Mouse (Mus musculus): ENCODE data around the gene Faah. TPM values are rescaled to one million over a fixed set of nuclear protein-coding genes. Genes with fewer than 3 reads are reported as not detected.

The Faah gene
- 1 to 10 TPM; 1.2 to 2.1 TPM for total RNA-seq (2023)

GRCm38 (mm10) chr4:116017902-116018746, at the start of gene Faah:
Gene Faah (minus strand): TSS chr4:116017926.

GRCm38 (mm10) chr4:116053399-116053961, 35.8 kb upstream of the Faah start, which contains the start of gene Nsun4:
Gene Nsun4 (minus strand): TSS chr4:116053876.

GRCm38 (mm10) chr4:115939295-115940102, 78.2 kb downstream of the Faah start, which contains the start of gene Dmbx1:
Gene Dmbx1 (minus strand): TSS chr4:115939926.

Other genes with a start within 250 kb of the Faah start
- not detected for gene Tex38, start 236.9 kb downstream of the Faah start, total RNA-seq (2023)
- 10 to 100 TPM in 1 of 2 experiments, 1 to 10 TPM in 1; 6.2 to 10.2 TPM for gene Atpaf1, start 233.1 kb downstream of the Faah start, total RNA-seq (2023)
- gene Mob3c, start 189.8 kb downstream of the Faah start, total RNA-seq (2023), result 10 to 100 TPM; 26.3 to 37.9 TPM
- gene Mknk1, start 178.7 kb downstream of the Faah start, total RNA-seq (2023), result 100 to 1,000 TPM; 145 to 156 TPM
- gene Kncn, start 133.5 kb downstream of the Faah start, total RNA-seq (2023), result 1 to 10 TPM in 1 of 2 experiments, under 1 TPM in 1; 0.55 to 1.4 TPM
- not detected for gene 6430628N08Rik, start 127.3 kb downstream of the Faah start, total RNA-seq (2023)
- not detected for gene Dmbx1, start 78.0 kb downstream of the Faah start, total RNA-seq (2023)
- 10 to 100 TPM; 21.4 to 23.2 TPM for gene Nsun4, start 36.0 kb upstream of the Faah start, total RNA-seq (2023)
- 100 to 1,000 TPM; 261 to 279 TPM for gene Uqcrh, start 57.1 kb upstream of the Faah start, total RNA-seq (2023)
- 10 to 100 TPM; 28.3 to 35.8 TPM for gene Lrrc41, start 57.3 kb upstream of the Faah start, total RNA-seq (2023)
- 1 to 10 TPM in 1 of 2 experiments, under 1 TPM in 1; 0.84 to 1.1 TPM for gene Rad54l, start 105.8 kb upstream of the Faah start, total RNA-seq (2023)
- 10 to 100 TPM; 17.7 to 19.9 TPM for gene Pomgnt1, start 105.9 kb upstream of the Faah start, total RNA-seq (2023)
- under 1 TPM; 0.09 to 0.16 TPM for gene Lurap1, start 133.4 kb upstream of the Faah start, total RNA-seq (2023)
- gene Tspan1, start 149.7 kb upstream of the Faah start, total RNA-seq (2023), result not detected
- gene 1700042G07Rik, start 155.4 kb upstream of the Faah start, total RNA-seq (2023), result not detected
- gene Gm49337, start 155.5 kb upstream of the Faah start, total RNA-seq (2023), result not detected
- gene Pik3r3, start 203.7 kb upstream of the Faah start, total RNA-seq (2023), result 1 to 10 TPM in 1 of 2 experiments, under 1 TPM in 1; 0.76 to 1.5 TPM